Mouse (Mus musculus): Measurements from ENCODE around the gene Slc6a16.

DNA sequence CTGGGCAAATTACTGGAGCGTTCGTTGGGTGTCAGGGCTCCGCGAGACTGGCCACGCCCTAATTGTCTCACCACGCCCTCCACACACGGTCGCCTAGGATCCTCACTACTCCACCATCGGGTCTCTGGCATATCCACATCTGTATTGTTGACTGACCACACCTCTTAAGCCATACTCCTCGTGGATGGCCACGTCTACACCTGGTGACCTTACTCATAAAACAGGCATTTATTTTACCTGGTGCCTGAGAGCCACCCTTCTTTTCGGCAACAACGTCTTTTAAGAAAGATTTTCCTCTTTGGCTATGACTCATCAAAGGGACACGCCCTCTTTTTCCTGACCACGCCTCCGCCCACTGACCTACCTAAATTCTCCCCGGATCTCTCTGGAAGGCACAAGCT lies 29.0 kb upstream of the Slc6a16 start, which contains the start of gene Dkkl1:
- TF ChIP-seq CTCF (IDR thresholded peaks at IDR 0.05; ENCODE audit: low read depth, low read length), result no peak
- TF ChIP-seq EP300 (IDR thresholded peaks at IDR 0.05; ENCODE audit: insufficient read depth, low read depth, low read length), result no peak

Data from ES-Bruce4 (cell line).